16 mouse cellular contexts compared by ENCODE assay signal in the genomic region with DNA sequence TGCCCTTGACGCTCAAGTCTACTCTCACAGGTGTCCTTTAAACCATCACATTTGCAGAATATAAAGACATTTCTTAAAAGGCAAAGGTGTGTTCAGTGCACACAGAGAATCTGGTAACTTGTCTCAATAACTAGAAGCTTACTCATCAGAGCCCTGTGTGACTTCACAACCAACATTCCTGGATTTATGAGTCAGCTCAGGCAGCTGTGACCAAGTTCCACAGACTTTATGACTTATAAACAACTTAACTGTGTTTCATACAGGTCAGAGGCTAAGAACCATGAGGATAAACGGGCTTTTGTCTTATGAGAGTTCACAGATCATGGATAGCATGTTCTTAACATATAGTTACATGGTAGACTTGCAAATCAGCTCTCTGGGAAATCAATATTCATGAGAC. TPM values are rescaled to one million over a fixed set of nuclear protein-coding genes. Genes with fewer than 3 reads are reported as not detected.
DNase-seq lines count a peak whose midpoint lies in the region; ATAC-seq and TF ChIP-seq lines count a peak whose summit lies in the region.
"Had no signal": no experiment of that assay in that cellular context is flagged by ENCODE, and none has a peak within 500 bp of the region (broad histone marks: within the 10 kb centered on the region; RNA-seq: fewer than 3 reads in every experiment).

No protein-coding gene starts in this region.

- no peaks in the 10 kb centered on the region for H3K9me3 ChIP-seq in limb, embryonic 12.5 days
- no peaks in the 10 kb centered on the region for H3K9me3 ChIP-seq in limb, embryonic 10.5 days (replicated peaks)
- no peaks in the 10 kb centered on the region for H3K9me3 ChIP-seq in stomach, postnatal 0 days (ENCODE audit: control insufficient read depth, low read length)
- H3K9me3 ChIP-seq: forebrain, embryonic 10.5 days; G1E had no signal

- H3K36me3 ChIP-seq in limb, embryonic 12.5 days: no peaks in the 10 kb centered on the region
- H3K36me3 ChIP-seq in limb, embryonic 10.5 days: peaks cover 5% of the 10 kb centered on the region; the same call in 1 of the 2 replicates
- H3K36me3 ChIP-seq in stomach, postnatal 0 days (ENCODE audit: control insufficient read depth, insufficient read depth, low read length): no peaks in the 10 kb centered on the region

- no peak overlapping the region for H3K4me2 ChIP-seq in limb, embryonic 12.5 days
- H3K4me2 ChIP-seq in stomach, postnatal 0 days (replicated peaks; ENCODE audit: low read depth): no peak overlapping the region

- H3K4me3 ChIP-seq in limb, embryonic 12.5 days (replicated peaks): no peak overlapping the region
- H3K4me3 ChIP-seq in limb, embryonic 10.5 days: no peak overlapping the region
- no peak overlapping the region for H3K4me3 ChIP-seq in cortical plate, adult 2 months (ENCODE audit: insufficient read depth, low read length)
- no peak overlapping the region for H3K4me3 ChIP-seq in stomach, postnatal 0 days (ENCODE audit: low read depth, low read length)
- H3K4me3 ChIP-seq: forebrain, embryonic 10.5 days had no signal

- WGBS in limb, embryonic 12.5 days: 61% methylated on average over 2 of the region's 2 CpGs
- whole genome bisulfite sequencing in limb, embryonic 10.5 days: 89% methylated on average over 2 of the region's 2 CpGs
- WGBS in stomach, postnatal 0 days: 50% methylated on average over 2 of the region's 2 CpGs

- ATAC-seq in limb, embryonic 12.5 days (ENCODE audit: insufficient number of reproducible peaks, insufficient read depth, low FRiP score, low TSS enrichment, low read depth): no peak
- peak; percentile 71; the same call in 1 of the 2 replicates for ATAC-seq in stomach, postnatal 0 days (ENCODE audit: low FRiP score, low TSS enrichment)
- ATAC-seq: hindbrain, embryonic 16.5 days had no signal

- no peak for TF ChIP-seq EP300 in stomach, postnatal 0 days (optimal IDR thresholded peaks at IDR 0.05)

- TF ChIP-seq POLR2A in cortical plate, adult 2 months (IDR thresholded peaks at IDR 0.05; ENCODE audit: extremely low read depth, insufficient read depth, low read length): no peak

- no peaks in the 10 kb centered on the region for H3K27me3 ChIP-seq in limb, embryonic 12.5 days
- no peaks in the 10 kb centered on the region for H3K27me3 ChIP-seq in limb, embryonic 10.5 days (ENCODE audit: low read depth, poor library complexity, severe bottlenecking)
- no peaks in the 10 kb centered on the region for H3K27me3 ChIP-seq in stomach, postnatal 0 days (ENCODE audit: control insufficient read depth, insufficient read depth, low read length)

- no peak for TF ChIP-seq CTCF in cortical plate, adult 2 months (IDR thresholded peaks at IDR 0.05; ENCODE audit: extremely low read depth, insufficient read depth, low read length)
- no peak for TF ChIP-seq CTCF in stomach, postnatal 0 days (IDR thresholded peaks at IDR 0.05; ENCODE audit: low read depth)

- peak overlapping the region; percentile 8; the same call in 1 of the 2 replicates for H3K27ac ChIP-seq in limb, embryonic 12.5 days
- H3K27ac ChIP-seq in limb, embryonic 10.5 days: no peak overlapping the region
- H3K27ac ChIP-seq in cortical plate, adult 2 months (ENCODE audit: insufficient read depth, low read length): peak overlapping the region; percentile 69
- no peak overlapping the region for H3K27ac ChIP-seq in stomach, postnatal 0 days (replicated peaks)
- H3K27ac ChIP-seq: forebrain, embryonic 10.5 days had no signal

- no peak overlapping the region for H3K9ac ChIP-seq in limb, embryonic 12.5 days (replicated peaks)
- no peak overlapping the region for H3K9ac ChIP-seq in stomach, postnatal 0 days (ENCODE audit: low read length)

- peaks cover 17% of the 10 kb centered on the region for H3K4me1 ChIP-seq in limb, embryonic 12.5 days (replicated peaks)
- no peaks in the 10 kb centered on the region; the same call in 1 of the 2 replicates for H3K4me1 ChIP-seq in limb, embryonic 10.5 days
- H3K4me1 ChIP-seq in cortical plate, adult 2 months (ENCODE audit: control insufficient read depth, insufficient read depth, low read length): peaks cover 10% of the 10 kb centered on the region
- H3K4me1 ChIP-seq in stomach, postnatal 0 days (replicated peaks; ENCODE audit: control insufficient read depth, insufficient read depth): no peaks in the 10 kb centered on the region

- DNase-seq in adrenal gland, postnatal 14 days: peak; percentile 27
- no peak for DNase-seq in adrenal gland, postnatal 10 days
- no peak for DNase-seq in limb, embryonic 10.5 days (ENCODE audit: low spot score)
- DNase-seq in stomach, postnatal 0 days (ENCODE audit: low spot score): no peak
- no peak for DNase-seq in frontal cortex, postnatal 14 days (ENCODE audit: low spot score in 2 of 2)
- DNase-seq in embryo, embryonic 10 days (ENCODE audit: low spot score): no peak
- DNase-seq: cerebellum, postnatal 10 days; heart, adult 11 months; lung, postnatal 4 days; midbrain, embryonic 14.5 days; right cerebral cortex, postnatal 4 days had no signal

RNA-seq across cellular contexts. Expression of gene Uxs1, which starts 8.5 kb away (rescaled TPM):
- total RNA-seq in adrenal gland, postnatal 14 days (2021): 34.4 and 36.4 TPM in 2 replicates
- 10 to 100 TPM; 27.6 to 28.2 TPM for total RNA-seq in adrenal gland, postnatal 10 days (2021)
- polyA plus RNA-seq in limb, embryonic 12.5 days (2016; fragmentation: Nextera tagmentation; extraction: Ambion mirVana): 24.9 and 25.4 TPM in 2 replicates
- 21.2 and 22.5 TPM in 2 replicates for polyA plus RNA-seq in limb, embryonic 10.5 days (2016; fragmentation: Nextera tagmentation; extraction: Ambion mirVana)
- polyA plus RNA-seq in cortical plate, adult 2 months (2012; rRNA removed): 45.2 and 49.0 TPM in 2 replicates
- polyA plus RNA-seq in stomach, postnatal 0 days (2015; fragmentation: Nextera tagmentation; extraction: Ambion mirVana): 20.0 and 20.2 TPM in 2 replicates

Comparison
In these comparisons a context has a peak if more than half of its experiments do, and no peak if none do; other contexts are left out.
1. H3K27ac ChIP-seq: peak in limb, embryonic 12.5 days (single experiment) and cortical plate, adult 2 months (single experiment); none in limb, embryonic 10.5 days (single experiment) and stomach, postnatal 0 days (single experiment).